Mouse (Mus musculus) hindbrain, embryonic 14.5 days (tissue): ENCODE data around the gene Dctn1. TPM values are rescaled to one million over a fixed set of nuclear protein-coding genes. Genes with fewer than 3 reads are reported as not detected.

Experiments used
- ATAC-seq: fragments of 200-750 bp; cut with Nextera tagmentation; 2 replicates; pipeline ENCODE4 v1.8.0; 2017; ENCODE audit warnings: moderate number of reproducible peaks, mild to moderate bottlenecking, moderate TSS enrichment, moderate library complexity; ENCODE audit not compliant: low FRiP score
- DNase-seq: peaks from one replicate; pipeline ENCODE4 v3.0.0-alpha.2; 2015; ENCODE audit warnings: low spot score
- H3K27ac ChIP-seq: fragments of 300-500 bp; sonication (generic); 2 replicates; pipeline ENCODE4 v1.5.1; 2014; ENCODE audit warnings: mild to moderate bottlenecking, moderate library complexity
- H3K27me3 ChIP-seq: fragments of 300-500 bp; sonication (generic); 2 replicates; pipeline ENCODE4 v1.6.1; 2014; ENCODE audit warnings: mild to moderate bottlenecking, low read length, mixed read lengths; ENCODE audit not compliant: control insufficient read depth, insufficient read depth
- H3K36me3 ChIP-seq: fragments of 300-500 bp; sonication (generic); replicated peaks from 2 replicates; pipeline ENCODE4 v1.6.1; 2014; ENCODE audit not compliant: control insufficient read depth, insufficient read depth
- H3K4me1 ChIP-seq: fragments of 300-500 bp; sonication (generic); replicated peaks from 2 replicates; pipeline ENCODE4 v1.6.1; 2014; ENCODE audit warnings: antibody characterized with exemption, low read length, mixed read lengths; ENCODE audit not compliant: control insufficient read depth, insufficient read depth
- H3K4me2 ChIP-seq: fragments of 300-500 bp; sonication (generic); replicated peaks from 2 replicates; pipeline ENCODE4 v1.6.1; 2014; ENCODE audit warnings: mild to moderate bottlenecking, moderate library complexity
- H3K4me3 ChIP-seq: fragments of 300-500 bp; sonication (generic); replicated peaks from 2 replicates; pipeline ENCODE4 v1.5.1; 2014; ENCODE audit warnings: mild to moderate bottlenecking, low read length
- H3K9ac ChIP-seq: fragments of 300-500 bp; sonication (generic); 2 replicates; pipeline ENCODE4 v1.6.1; 2014
- H3K9me3 ChIP-seq: fragments of 300-500 bp; sonication (generic); 2 replicates; pipeline ENCODE4 v1.6.1; 2016; ENCODE audit warnings: low read length; ENCODE audit not compliant: control insufficient read depth
- WGBS: fragments of 180-500 bp; shearing (Covaris S2); extraction: QIAGEN DNeasy Blood & Tissue Kit; methylation state at CpG from one replicate; pipeline ENCODE4 v1.1.7; 2014; 5-methylcytosine and 5-hydroxymethylcytosine counted together
- polyA plus RNA-seq: library from polyadenylated mRNA; unstranded; fragments of >200 nt; fragmentation: Nextera tagmentation; extraction: Ambion mirVana; gene quantifications from 2 replicates; pipeline ENCODE4 v1.2.1, GENCODE M21; 2014

Dctn1 gene
- polyA plus RNA-seq, 1 experiment from 2014 or later, result 147 TPM

DNA sequence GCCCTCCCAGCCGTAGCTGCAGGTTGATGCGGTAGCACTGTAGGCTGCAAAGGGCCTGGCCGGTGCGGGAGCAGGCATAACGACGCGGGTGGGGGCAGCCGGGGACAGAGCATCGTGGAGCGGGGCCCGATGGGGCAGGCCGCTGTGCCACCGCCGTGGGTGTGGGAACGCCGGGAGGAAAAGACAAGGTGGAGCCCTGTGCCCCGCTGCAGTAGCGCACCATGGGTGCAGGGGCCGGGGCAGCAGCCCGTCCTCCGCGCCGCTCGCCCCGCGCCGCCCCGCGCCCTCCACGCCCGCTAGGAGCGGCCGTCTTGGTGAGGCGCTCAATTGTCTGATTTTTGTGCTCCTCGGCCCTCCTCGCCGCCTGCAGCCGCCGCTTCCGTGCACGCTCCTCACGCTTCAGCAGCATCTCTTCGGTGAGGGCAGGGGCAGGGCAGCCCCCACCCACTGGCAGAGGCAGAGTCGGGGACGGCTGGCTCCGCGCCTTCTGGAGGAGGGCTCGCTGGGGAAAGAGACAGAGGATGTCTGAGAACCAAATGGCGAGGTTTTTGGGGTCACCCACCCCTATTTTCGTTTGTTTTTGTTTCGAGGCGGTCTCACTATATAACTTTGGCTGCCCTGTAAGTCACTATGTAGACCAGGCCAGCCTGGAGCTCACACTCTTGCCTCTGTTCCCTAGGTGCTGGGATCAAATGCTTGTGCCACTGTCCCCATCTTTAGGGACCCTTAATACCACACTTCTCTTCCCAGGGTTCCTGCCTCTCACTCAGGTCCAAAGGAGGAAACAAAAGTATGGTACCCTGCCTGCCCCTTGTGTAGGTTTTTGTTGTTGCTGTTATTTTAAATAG lies 43.6 kb upstream of the Dctn1 start:
- Histone ChIP-seq H3K4me3 (peak overlapping the region; percentile 63), H3K4me2 (peak overlapping the region; percentile 99), H3K9ac (peak overlapping the region; percentile 92), H3K36me3 (peaks cover 29% of the 10 kb centered on the region), H3K27ac (peak overlapping the region; percentile 98), H3K27me3 (no peaks in the 10 kb centered on the region), H3K4me1 (peaks cover 39% of the 10 kb centered on the region), H3K9me3 (no peaks in the 10 kb centered on the region)
- no peak; the same call in 1 of the 2 replicates for ATAC-seq
- WGBS, result 2% methylated on average over 47 of the region's 52 CpGs
- no peak for DNase-seq

DNA sequence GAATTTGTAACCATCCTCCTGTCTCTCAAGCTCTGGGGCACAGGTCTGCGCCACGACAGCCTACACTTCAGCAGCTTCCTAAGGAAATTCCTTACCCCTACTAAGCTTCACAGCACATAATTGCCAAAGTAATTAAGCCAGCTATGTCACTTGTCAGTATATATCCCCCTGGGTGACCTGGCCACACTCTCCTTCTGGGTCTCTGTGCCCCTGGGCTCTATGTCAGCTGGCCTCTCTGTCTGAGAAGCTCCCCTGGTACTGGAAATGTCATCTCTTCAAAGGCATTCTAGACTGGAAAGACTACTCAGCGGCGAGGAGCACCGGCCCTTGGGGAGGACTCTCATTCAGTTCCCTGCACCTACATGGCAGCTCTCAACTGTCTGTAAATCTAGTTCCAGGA lies 42.8 kb upstream of the Dctn1 start:
- Histone ChIP-seq H3K4me2 (peak overlapping the region; percentile 99), H3K4me1 (peaks cover 38% of the 10 kb centered on the region), H3K36me3 (peaks cover 20% of the 10 kb centered on the region), H3K4me3 (0 out of 2 replicates have a peak overlapping the region, but pooled peaks have one; percentile 63), H3K9me3 (no peaks in the 10 kb centered on the region), H3K9ac (0 out of 2 replicates have a peak overlapping the region, but pooled peaks have one; percentile 92), H3K27ac (0 out of 2 replicates have a peak overlapping the region, but pooled peaks have one; percentile 98), H3K27me3 (no peaks in the 10 kb centered on the region)
- DNase-seq (no peak), ATAC-seq (no peak)
- 54% methylated on average over 5 of the region's 5 CpGs for WGBS

DNA sequence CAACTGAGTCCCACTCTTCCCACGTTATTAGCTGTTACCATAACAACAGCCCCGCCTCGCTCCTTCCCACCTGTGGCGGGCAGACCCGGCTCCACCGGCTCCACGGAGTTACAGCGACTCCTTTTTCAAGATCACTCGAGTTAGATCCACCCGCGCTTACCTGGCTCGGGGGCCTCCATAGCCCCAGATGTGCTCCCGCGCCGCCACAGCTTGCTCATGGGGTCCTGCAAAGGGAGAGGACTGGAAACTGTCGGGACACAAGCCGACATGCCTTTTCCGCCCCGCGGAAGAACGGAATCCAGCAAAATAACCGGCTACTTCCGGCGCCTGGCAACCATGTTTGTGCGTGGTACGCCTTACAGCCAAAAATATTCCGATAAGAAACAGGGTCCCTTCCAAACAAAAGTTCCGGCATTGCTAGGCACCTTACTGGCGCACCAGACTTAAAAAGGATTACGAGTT lies 40.8 kb upstream of the Dctn1 start:
- H3K27me3 ChIP-seq, result no peaks in the 10 kb centered on the region
- peaks cover 32% of the 10 kb centered on the region for H3K4me1 ChIP-seq
- H3K9me3 ChIP-seq, result no peaks in the 10 kb centered on the region
- ATAC-seq (peak; percentile 15; the same call in 1 of the 2 replicates), DNase-seq (peak; percentile 97)
- H3K36me3 ChIP-seq, result peaks cover under 1% of the 10 kb centered on the region; the same call in 1 of the 2 replicates
- peak overlapping the region; percentile 55 for H3K9ac ChIP-seq
- peak overlapping the region; percentile 88 for H3K4me2 ChIP-seq
- peak overlapping the region; percentile 53 for H3K4me3 ChIP-seq
- WGBS, result under 1% methylated on average over 30 of the region's 30 CpGs
- H3K27ac ChIP-seq, result 0 out of 2 replicates have a peak overlapping the region, but pooled peaks have one; percentile 38

DNA sequence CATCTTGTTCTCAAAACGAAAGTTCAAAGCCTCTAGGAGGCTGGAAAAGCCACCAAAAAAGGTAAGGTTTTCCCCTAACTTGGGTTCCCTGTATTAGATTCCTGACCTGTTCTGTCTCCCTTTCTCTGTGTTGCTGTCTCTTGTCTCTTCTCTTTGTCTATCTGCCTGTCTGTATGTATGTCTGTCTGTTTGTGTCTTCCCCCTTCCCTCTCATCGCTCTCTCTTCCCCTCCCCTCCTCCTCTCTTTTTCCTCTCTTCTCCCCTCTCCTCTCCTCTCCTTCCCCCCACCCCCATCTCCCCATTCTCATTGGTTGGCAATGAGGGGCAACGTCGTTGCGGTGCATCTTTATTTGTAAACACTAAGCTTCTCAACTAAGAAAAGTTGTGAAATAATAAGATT lies 40.4 kb upstream of the Dctn1 start, which contains the start of gene Ino80b:
Ino80b (minus strand) TSS at position 101 of the 400 bp plus-strand sequence.
- H3K9ac ChIP-seq, result peak within 1 kb of the TSS; percentile 55
- DNase-seq, result no peak
- H3K27ac ChIP-seq, result 0 out of 2 replicates have a peak within 1 kb of the TSS, but pooled peaks have one; percentile 38
- peak within 1 kb of the TSS; percentile 88 for H3K4me2 ChIP-seq
- ATAC-seq, result no peak
- H3K4me1 ChIP-seq, result peaks cover 28% of the 10 kb centered on the region
- WGBS, result 28% methylated on average over 5 of the region's 5 CpGs
- H3K9me3 ChIP-seq, result no peaks in the 10 kb centered on the region
- peak within 1 kb of the TSS; percentile 53 for H3K4me3 ChIP-seq
- H3K27me3 ChIP-seq, result no peaks in the 10 kb centered on the region
- no peaks in the 10 kb centered on the region for H3K36me3 ChIP-seq

DNA sequence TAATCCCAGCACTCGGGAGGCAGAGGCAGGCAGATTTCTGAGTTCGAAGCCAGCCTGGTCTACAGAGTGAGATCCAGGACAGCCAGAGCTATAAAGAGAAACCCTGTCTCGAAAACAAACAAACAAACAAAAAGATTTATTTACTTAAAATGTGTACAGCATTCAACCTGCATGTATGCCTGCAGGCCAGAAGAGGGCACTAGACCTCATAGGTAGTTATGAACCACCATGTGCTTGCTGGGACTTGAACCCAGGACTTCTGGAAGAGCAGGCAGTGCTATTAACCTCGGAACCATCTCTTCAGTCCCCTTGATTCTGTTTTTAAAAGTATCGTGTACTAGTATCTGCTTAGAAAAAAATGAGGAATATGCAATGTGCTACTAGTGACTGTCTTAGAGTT lies 38.3 kb upstream of the Dctn1 start:
- H3K9me3 ChIP-seq, result no peaks in the 10 kb centered on the region
- no peaks in the 10 kb centered on the region for H3K27me3 ChIP-seq
- DNase-seq (no peak), ATAC-seq (no peak)
- peaks cover 21% of the 10 kb centered on the region for H3K4me1 ChIP-seq
- no peaks in the 10 kb centered on the region for H3K36me3 ChIP-seq
- no peak overlapping the region for H3K9ac ChIP-seq
- H3K27ac ChIP-seq, result no peak overlapping the region
- 98% methylated on average over 5 of the region's 5 CpGs for WGBS
- H3K4me3 ChIP-seq, result no peak overlapping the region
- H3K4me2 ChIP-seq, result no peak overlapping the region

DNA sequence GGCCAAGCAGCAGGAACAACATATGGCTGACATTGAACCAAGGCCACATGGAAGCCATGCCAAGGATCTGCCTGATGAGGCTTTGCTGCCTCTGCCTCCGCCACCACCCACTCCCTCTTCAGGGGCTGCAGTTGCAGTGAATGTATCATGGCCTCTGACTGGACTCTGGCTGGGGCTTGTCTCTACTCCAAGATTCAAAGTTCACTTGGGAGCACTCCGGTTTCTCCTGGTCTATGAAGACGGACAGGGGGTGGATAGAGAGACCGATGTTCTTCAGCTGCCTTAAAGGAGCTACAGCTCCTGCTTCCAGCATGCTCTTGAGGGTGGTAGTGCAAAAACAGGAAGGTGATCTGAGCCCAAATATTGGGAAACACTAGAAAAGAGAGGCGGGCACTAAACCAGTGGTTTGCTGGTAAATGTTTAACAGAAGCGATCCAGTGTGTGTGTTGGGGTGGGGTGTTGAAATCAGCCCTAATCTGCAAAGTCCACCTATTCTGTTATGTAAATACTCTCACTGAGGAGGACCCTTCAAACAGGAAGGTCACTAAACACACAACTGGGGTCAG lies 34.2 kb upstream of the Dctn1 start:
- 81% methylated on average over 6 of the region's 6 CpGs for WGBS
- H3K9me3 ChIP-seq, result no peaks in the 10 kb centered on the region
- no peak overlapping the region for H3K27ac ChIP-seq
- no peak for DNase-seq
- H3K9ac ChIP-seq, result no peak overlapping the region
- H3K4me3 ChIP-seq, result no peak overlapping the region
- no peak overlapping the region for H3K4me2 ChIP-seq
- ATAC-seq, result no peak
- H3K36me3 ChIP-seq, result no peaks in the 10 kb centered on the region
- no peaks in the 10 kb centered on the region for H3K4me1 ChIP-seq
- peaks cover 6% of the 10 kb centered on the region; the same call in 1 of the 2 replicates for H3K27me3 ChIP-seq

DNA sequence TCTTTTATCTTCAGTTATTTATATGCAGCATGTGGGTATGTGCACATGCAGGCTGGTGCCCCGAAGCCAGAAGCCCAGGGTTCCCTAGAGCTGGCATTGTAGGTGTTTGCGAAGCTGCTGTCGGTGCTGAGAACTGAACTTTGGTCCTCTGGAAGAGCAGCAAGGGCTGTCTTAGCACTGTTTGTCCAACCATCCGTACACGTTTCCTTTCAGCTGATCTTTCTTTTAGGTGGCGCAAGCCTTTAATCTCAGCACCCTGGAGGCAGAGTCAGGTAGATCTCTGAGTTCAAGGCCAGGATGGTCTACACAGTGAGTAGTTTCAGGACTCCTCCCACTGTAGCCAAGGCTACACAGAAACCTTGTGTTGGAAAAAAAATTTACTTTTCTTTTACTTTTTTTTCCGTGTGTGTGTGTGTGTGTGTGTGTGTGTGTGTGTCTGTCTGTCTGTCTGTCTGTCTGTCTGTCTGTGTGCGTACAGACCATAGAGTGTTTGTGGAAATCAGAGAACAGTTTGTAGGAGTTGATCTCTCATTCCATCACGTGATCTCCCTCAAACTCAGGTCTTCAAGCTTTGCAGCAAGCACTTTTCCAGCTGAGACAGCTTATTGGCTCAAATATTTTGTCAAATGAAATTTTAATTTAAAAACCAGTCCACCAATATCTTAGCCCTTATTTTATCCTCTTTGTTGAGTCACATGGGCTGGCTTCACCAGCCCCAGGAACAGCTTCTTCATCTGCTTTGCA lies 33.4 kb upstream of the Dctn1 start:
- no peak for ATAC-seq
- no peaks in the 10 kb centered on the region for H3K9me3 ChIP-seq
- H3K4me2 ChIP-seq, result no peak overlapping the region
- 90% methylated on average over 9 of the region's 9 CpGs for WGBS
- no peak overlapping the region for H3K27ac ChIP-seq
- no peaks in the 10 kb centered on the region for H3K36me3 ChIP-seq
- peaks cover 6% of the 10 kb centered on the region; the same call in 1 of the 2 replicates for H3K27me3 ChIP-seq
- no peak overlapping the region for H3K9ac ChIP-seq
- no peak overlapping the region for H3K4me3 ChIP-seq
- no peak for DNase-seq
- peaks cover 5% of the 10 kb centered on the region; the same call in 1 of the 2 replicates for H3K4me1 ChIP-seq

DNA sequence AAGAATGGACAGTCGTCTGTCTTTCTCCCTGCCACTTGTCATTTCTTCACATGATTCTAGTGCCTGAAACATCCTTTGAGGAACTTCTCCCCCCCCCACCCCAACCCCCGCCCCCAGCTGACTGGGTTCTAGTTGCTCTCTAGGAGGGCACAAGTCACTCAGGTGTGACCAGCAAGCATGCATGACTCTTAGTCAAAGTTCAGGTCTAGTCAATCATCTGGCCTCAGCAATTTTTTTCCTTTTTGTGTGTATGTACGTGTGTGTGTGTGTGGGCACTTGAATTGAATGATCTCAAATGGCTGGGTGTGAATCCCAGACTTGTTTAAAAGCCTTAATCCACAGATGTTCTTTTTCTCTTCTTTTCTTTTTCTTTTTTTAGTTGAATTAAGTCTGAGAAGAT lies 31.5 kb upstream of the Dctn1 start:
- ATAC-seq (no peak), DNase-seq (no peak)
- no peaks in the 10 kb centered on the region for H3K36me3 ChIP-seq
- no peaks in the 10 kb centered on the region for H3K9me3 ChIP-seq
- no peak overlapping the region for H3K4me2 ChIP-seq
- H3K27ac ChIP-seq, result no peak overlapping the region
- peaks cover 6% of the 10 kb centered on the region; the same call in 1 of the 2 replicates for H3K27me3 ChIP-seq
- 70% methylated on average over 3 of the region's 3 CpGs for WGBS
- no peak overlapping the region for H3K9ac ChIP-seq
- peaks cover 18% of the 10 kb centered on the region for H3K4me1 ChIP-seq
- H3K4me3 ChIP-seq, result no peak overlapping the region
